Mouse (Mus musculus): ENCODE data around the gene Frs3.

The Frs3 gene

GRCm38 (mm10) chr17:47735553-47736100, 46.8 kb downstream of the Frs3 start:
- no peak for DNase-seq (ENCODE audit: low read depth, low spot score)

GRCm38 (mm10) chr17:47736856-47737255, 48.0 kb downstream of the Frs3 start, which contains the start of gene Tfeb:
TSS of gene Tfeb (plus strand) at chr17:47737030.
- peak; percentile 93 for DNase-seq (ENCODE audit: low read depth, low spot score)

GRCm38 (mm10) chr17:47737271-47738065, 48.6 kb downstream of the Frs3 start:
- peak; percentile 63 for DNase-seq (ENCODE audit: low read depth, low spot score)

GRCm38 (mm10) chr17:47738066-47738878, 49.4 kb downstream of the Frs3 start:
- peak; percentile 39 for DNase-seq (ENCODE audit: low read depth, low spot score)

- no peak for DNase-seq (ENCODE audit: low read depth, low spot score)
These were observed 50.3 kb downstream of the Frs3 start for GRCm38 (mm10) chr17:47738879-47739798.

- DNase-seq (ENCODE audit: low read depth, low spot score): no peak
These were observed 51.4 kb downstream of the Frs3 start for GRCm38 (mm10) chr17:47740186-47740585.

- no peak for DNase-seq (ENCODE audit: low read depth, low spot score)
These were observed 54.3 kb downstream of the Frs3 start for GRCm38 (mm10) chr17:47742991-47743734.

GRCm38 (mm10) chr17:47744086-47744485, 55.3 kb downstream of the Frs3 start:
- DNase-seq (ENCODE audit: low read depth, low spot score): no peak

- DNase-seq (ENCODE audit: low read depth, low spot score): no peak
These were observed 56.0 kb downstream of the Frs3 start for GRCm38 (mm10) chr17:47744746-47745368.

- DNase-seq (ENCODE audit: low read depth, low spot score): no peak
These were observed 60.1 kb downstream of the Frs3 start for GRCm38 (mm10) chr17:47748791-47749553.

- DNase-seq (ENCODE audit: low read depth, low spot score): no peak
These were observed 60.8 kb downstream of the Frs3 start for GRCm38 (mm10) chr17:47749626-47750025.

- DNase-seq (ENCODE audit: low read depth, low spot score): no peak
These were observed 61.3 kb downstream of the Frs3 start for GRCm38 (mm10) chr17:47750101-47750500.

- DNase-seq (ENCODE audit: low read depth, low spot score): no peak
These were observed 63.0 kb downstream of the Frs3 start for GRCm38 (mm10) chr17:47751811-47752210.

- no peak for DNase-seq (ENCODE audit: low read depth, low spot score)
These were observed 64.4 kb downstream of the Frs3 start for GRCm38 (mm10) chr17:47753130-47753775.
